Mouse (Mus musculus): ENCODE measurements around the gene Cma1. TPM values are rescaled to one million over a fixed set of nuclear protein-coding genes. Genes with fewer than 3 reads are reported as not detected.
A peak's percentile ranks its signal among the peaks of the same experiment; 100 is the strongest.

Gene Cma1
- polyA plus RNA-seq, 1 experiment from 2014 or later, result not detected

GRCm38 (mm10) chr14:55933586-55933985 lies 10.9 kb downstream of the Cma1 start:
- H3K4me2 ChIP-seq, result no peak overlapping the region
- H3K27ac ChIP-seq (ENCODE audit: low read depth, low read length), result no peak overlapping the region
- H3K9ac ChIP-seq (ENCODE audit: low read depth, low read length), result 0 out of 2 replicates have a peak overlapping the region, but pooled peaks have one; percentile 16
- no peaks in the 10 kb centered on the region for H3K4me1 ChIP-seq (ENCODE audit: control insufficient read depth, insufficient read depth, low read length)
- no peak overlapping the region for H3K4me3 ChIP-seq (ENCODE audit: low read depth, low read length)
- H3K36me3 ChIP-seq (ENCODE audit: control insufficient read depth, insufficient read depth, low read length), result no peaks in the 10 kb centered on the region
- no peaks in the 10 kb centered on the region for H3K27me3 ChIP-seq (ENCODE audit: control insufficient read depth, insufficient read depth, low read length)
- ATAC-seq (replicated peaks; ENCODE audit: insufficient number of reproducible peaks, low FRiP score, low TSS enrichment), result no peak; the same call in 1 of the 2 replicates
- WGBS (ENCODE audit: insufficient replicate concordance), result 33% methylated on average over 7 of the region's 7 CpGs
- H3K9me3 ChIP-seq (replicated peaks; ENCODE audit: control insufficient read depth, low read length), result no peaks in the 10 kb centered on the region

DNA sequence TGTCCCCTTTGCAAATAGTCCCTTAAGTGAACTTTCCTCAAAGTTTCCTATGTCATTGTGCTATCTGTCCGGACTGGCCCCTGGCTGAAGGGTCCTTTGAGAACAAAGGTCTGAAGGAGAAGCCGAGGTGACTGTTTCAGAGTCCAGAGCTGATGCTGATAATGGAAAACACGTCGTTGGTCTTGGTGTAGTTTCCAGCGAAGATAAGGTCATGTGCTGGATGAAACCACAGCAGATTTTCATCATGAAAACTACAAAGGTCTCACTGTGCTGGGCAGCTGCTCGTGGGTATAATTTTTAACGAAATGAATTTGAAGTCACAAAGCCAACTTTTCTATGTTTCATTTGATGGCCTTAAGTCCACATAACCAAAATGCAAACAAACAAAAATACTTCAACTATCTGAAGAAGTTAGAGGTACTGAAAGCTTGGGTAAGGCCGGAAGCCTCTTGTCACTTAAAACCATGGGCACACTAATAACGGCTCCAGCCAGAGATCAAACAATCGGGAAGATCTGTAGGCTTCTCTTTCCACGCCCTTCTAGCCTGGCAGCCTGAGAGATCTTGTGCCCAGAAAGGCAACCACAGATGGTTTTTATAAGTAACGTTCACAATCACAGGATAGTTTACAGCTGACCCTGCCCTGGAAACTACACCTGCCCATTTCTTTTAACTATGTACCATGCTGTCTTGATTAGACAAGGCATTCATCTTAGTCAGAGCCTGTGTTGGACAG lies 15.0 kb downstream of the Cma1 start:
- H3K9ac ChIP-seq (ENCODE audit: low read depth, low read length), result no peak overlapping the region
- no peak overlapping the region for H3K4me2 ChIP-seq
- no peak for ATAC-seq (replicated peaks; ENCODE audit: insufficient number of reproducible peaks, low FRiP score, low TSS enrichment)
- H3K27me3 ChIP-seq (ENCODE audit: control insufficient read depth, insufficient read depth, low read length), result no peaks in the 10 kb centered on the region
- H3K36me3 ChIP-seq (ENCODE audit: control insufficient read depth, insufficient read depth, low read length), result no peaks in the 10 kb centered on the region
- H3K4me1 ChIP-seq (ENCODE audit: control insufficient read depth, insufficient read depth, low read length), result no peaks in the 10 kb centered on the region
- no peak overlapping the region for H3K4me3 ChIP-seq (ENCODE audit: low read depth, low read length)
- no peaks in the 10 kb centered on the region for H3K9me3 ChIP-seq (replicated peaks; ENCODE audit: control insufficient read depth, low read length)
- WGBS (ENCODE audit: insufficient replicate concordance), result 49% methylated on average over 12 of the region's 12 CpGs
- no peak overlapping the region for H3K27ac ChIP-seq (ENCODE audit: low read depth, low read length)

DNA sequence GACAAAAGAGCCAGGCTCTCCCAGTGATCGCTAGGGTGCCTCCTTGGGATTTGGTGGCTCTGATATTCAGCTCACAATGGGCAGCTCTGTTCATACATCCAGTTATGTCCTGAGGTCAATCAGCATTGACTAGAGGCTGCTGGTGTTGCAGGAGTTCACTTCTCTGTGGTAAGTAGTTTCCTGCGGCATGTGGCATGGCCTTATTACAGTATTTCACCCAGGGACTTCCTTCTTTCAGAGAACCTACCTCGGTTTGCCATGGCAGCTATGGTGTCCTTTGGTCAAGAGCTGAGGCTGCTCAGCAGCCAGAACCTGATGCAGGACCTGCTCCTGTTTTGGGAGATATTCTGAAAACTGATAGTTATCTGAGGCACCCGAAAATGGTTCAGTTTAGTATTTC lies 17.6 kb downstream of the Cma1 start:
- Histone ChIP-seq H3K9me3 (replicated peaks; ENCODE audit: control insufficient read depth, low read length) (no peaks in the 10 kb centered on the region), H3K27me3 (ENCODE audit: control insufficient read depth, insufficient read depth, low read length) (no peaks in the 10 kb centered on the region), H3K4me3 (ENCODE audit: low read depth, low read length) (no peak overlapping the region), H3K27ac (ENCODE audit: low read depth, low read length) (no peak overlapping the region), H3K4me2 (no peak overlapping the region), H3K9ac (ENCODE audit: low read depth, low read length) (no peak overlapping the region), H3K36me3 (ENCODE audit: control insufficient read depth, insufficient read depth, low read length) (no peaks in the 10 kb centered on the region), H3K4me1 (ENCODE audit: control insufficient read depth, insufficient read depth, low read length) (no peaks in the 10 kb centered on the region)
- ATAC-seq (replicated peaks; ENCODE audit: insufficient number of reproducible peaks, low FRiP score, low TSS enrichment), result no peak
- WGBS (ENCODE audit: insufficient replicate concordance), result 69% methylated on average over 4 of the region's 4 CpGs

DNA sequence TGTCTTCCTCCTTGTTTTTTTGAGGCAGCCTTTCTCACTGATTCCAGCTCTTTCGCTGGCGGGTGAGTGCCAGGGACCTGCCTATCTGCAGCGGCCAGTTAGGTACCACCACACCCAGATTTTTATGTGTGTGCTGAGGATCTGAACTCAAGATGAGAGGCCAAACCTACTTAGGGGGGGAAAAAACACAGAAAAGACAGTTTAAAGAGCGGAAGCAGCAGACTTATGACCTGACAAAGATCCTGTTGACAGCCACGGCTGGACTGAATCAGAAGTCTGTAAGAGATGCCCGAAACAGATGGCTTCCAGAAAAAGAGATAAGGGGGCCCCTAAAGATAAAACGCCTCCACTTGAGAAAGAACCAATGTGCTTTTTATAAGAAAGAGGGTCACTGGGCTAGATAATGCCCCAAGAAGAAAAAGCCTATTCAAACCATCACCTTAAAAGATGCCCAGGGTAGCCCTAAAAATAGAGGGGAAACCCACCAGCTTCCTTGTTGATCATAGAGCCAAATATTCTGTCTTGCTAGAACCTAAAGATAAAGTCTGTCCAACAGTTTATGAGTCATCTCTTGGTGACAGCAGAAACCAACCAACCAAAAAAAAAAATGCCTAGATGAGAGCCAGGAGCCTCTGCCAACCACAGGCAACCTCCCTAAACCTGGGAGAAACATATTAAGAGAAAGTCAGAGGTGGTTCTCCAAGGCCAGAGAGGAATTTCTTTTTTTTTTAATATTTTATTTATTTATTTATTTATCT lies 21.8 kb downstream of the Cma1 start:
- H3K27ac ChIP-seq (ENCODE audit: low read depth, low read length), result no peak overlapping the region
- H3K36me3 ChIP-seq (ENCODE audit: control insufficient read depth, insufficient read depth, low read length), result no peaks in the 10 kb centered on the region
- H3K4me1 ChIP-seq (ENCODE audit: control insufficient read depth, insufficient read depth, low read length), result no peaks in the 10 kb centered on the region
- 0 out of 2 replicates have a peak overlapping the region, but pooled peaks have one; percentile 10 for H3K9ac ChIP-seq (ENCODE audit: low read depth, low read length)
- no peak overlapping the region for H3K4me3 ChIP-seq (ENCODE audit: low read depth, low read length)
- no peak for ATAC-seq (replicated peaks; ENCODE audit: insufficient number of reproducible peaks, low FRiP score, low TSS enrichment)
- H3K9me3 ChIP-seq (replicated peaks; ENCODE audit: control insufficient read depth, low read length), result no peaks in the 10 kb centered on the region
- WGBS (ENCODE audit: insufficient replicate concordance), result 20% methylated on average over 7 of the region's 7 CpGs
- H3K27me3 ChIP-seq (ENCODE audit: control insufficient read depth, insufficient read depth, low read length), result no peaks in the 10 kb centered on the region
- no peak overlapping the region; the same call in 1 of the 2 replicates for H3K4me2 ChIP-seq

- H3K9me3 ChIP-seq (replicated peaks; ENCODE audit: control insufficient read depth, low read length), result no peaks in the 10 kb centered on the region
- no peaks in the 10 kb centered on the region for H3K36me3 ChIP-seq (ENCODE audit: control insufficient read depth, insufficient read depth, low read length)
- 36% methylated on average over 14 of the region's 14 CpGs for WGBS (ENCODE audit: insufficient replicate concordance)
- no peak for ATAC-seq (replicated peaks; ENCODE audit: insufficient number of reproducible peaks, low FRiP score, low TSS enrichment)
- H3K4me3 ChIP-seq (ENCODE audit: low read depth, low read length), result no peak overlapping the region
- no peak overlapping the region for H3K9ac ChIP-seq (ENCODE audit: low read depth, low read length)
- H3K4me2 ChIP-seq, result no peak overlapping the region
- H3K27me3 ChIP-seq (ENCODE audit: control insufficient read depth, insufficient read depth, low read length), result no peaks in the 10 kb centered on the region
- H3K27ac ChIP-seq (ENCODE audit: low read depth, low read length), result no peak overlapping the region
- no peaks in the 10 kb centered on the region for H3K4me1 ChIP-seq (ENCODE audit: control insufficient read depth, insufficient read depth, low read length)
These were observed 26.0 kb downstream of the Cma1 start for GRCm38 (mm10) chr14:55918240-55919082.

DNA sequence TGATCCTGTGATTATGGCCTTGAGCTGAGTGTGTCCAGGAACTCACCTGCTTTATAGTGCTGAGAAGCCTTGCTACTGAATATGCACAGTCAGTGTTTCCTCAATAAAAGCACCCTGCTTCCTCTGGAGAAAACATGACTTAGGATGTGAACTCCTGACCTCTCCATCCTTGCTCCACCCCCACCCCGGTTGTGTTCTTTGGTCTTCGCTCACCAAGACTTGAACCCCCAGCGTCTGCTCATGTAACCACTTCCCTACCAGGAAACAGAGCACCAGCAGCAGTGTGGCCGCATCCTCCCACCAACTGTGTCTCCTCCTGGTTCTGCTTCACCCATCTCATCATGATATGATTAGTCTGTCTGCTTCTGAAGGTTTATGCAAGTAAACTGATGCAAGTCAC lies 31.1 kb downstream of the Cma1 start:
- Histone ChIP-seq H3K4me3 (ENCODE audit: low read depth, low read length) (no peak overlapping the region), H3K27ac (ENCODE audit: low read depth, low read length) (no peak overlapping the region), H3K9me3 (replicated peaks; ENCODE audit: control insufficient read depth, low read length) (no peaks in the 10 kb centered on the region), H3K27me3 (ENCODE audit: control insufficient read depth, insufficient read depth, low read length) (no peaks in the 10 kb centered on the region), H3K36me3 (ENCODE audit: control insufficient read depth, insufficient read depth, low read length) (no peaks in the 10 kb centered on the region), H3K9ac (ENCODE audit: low read depth, low read length) (no peak overlapping the region), H3K4me1 (ENCODE audit: control insufficient read depth, insufficient read depth, low read length) (no peaks in the 10 kb centered on the region), H3K4me2 (no peak overlapping the region)
- no peak for ATAC-seq (replicated peaks; ENCODE audit: insufficient number of reproducible peaks, low FRiP score, low TSS enrichment)
- WGBS (ENCODE audit: insufficient replicate concordance), result 49% methylated on average over 4 of the region's 4 CpGs

- no peaks in the 10 kb centered on the region for H3K4me1 ChIP-seq (ENCODE audit: control insufficient read depth, insufficient read depth, low read length)
- no peak for ATAC-seq (replicated peaks; ENCODE audit: insufficient number of reproducible peaks, low FRiP score, low TSS enrichment)
- WGBS (ENCODE audit: insufficient replicate concordance), result 14% methylated on average over 1 of the region's 1 CpGs
- no peaks in the 10 kb centered on the region for H3K9me3 ChIP-seq (replicated peaks; ENCODE audit: control insufficient read depth, low read length)
- no peak overlapping the region for H3K9ac ChIP-seq (ENCODE audit: low read depth, low read length)
- no peak overlapping the region for H3K27ac ChIP-seq (ENCODE audit: low read depth, low read length)
- no peaks in the 10 kb centered on the region for H3K36me3 ChIP-seq (ENCODE audit: control insufficient read depth, insufficient read depth, low read length)
- no peaks in the 10 kb centered on the region; the same call in 1 of the 2 replicates for H3K27me3 ChIP-seq (ENCODE audit: control insufficient read depth, insufficient read depth, low read length)
- no peak overlapping the region for H3K4me2 ChIP-seq
- no peak overlapping the region for H3K4me3 ChIP-seq (ENCODE audit: low read depth, low read length)
These were observed 39.0 kb downstream of the Cma1 start for GRCm38 (mm10) chr14:55905518-55905917.

GRCm38 (mm10) chr14:55900414-55900755 lies 44.1 kb downstream of the Cma1 start:
- Histone ChIP-seq H3K4me2 (peak overlapping the region; percentile 93), H3K4me1 (ENCODE audit: control insufficient read depth, insufficient read depth, low read length) (peaks cover 7% of the 10 kb centered on the region), H3K27me3 (ENCODE audit: control insufficient read depth, insufficient read depth, low read length) (no peaks in the 10 kb centered on the region), H3K9ac (ENCODE audit: low read depth, low read length) (peak overlapping the region; percentile 82), H3K9me3 (replicated peaks; ENCODE audit: control insufficient read depth, low read length) (no peaks in the 10 kb centered on the region), H3K36me3 (ENCODE audit: control insufficient read depth, insufficient read depth, low read length) (peaks cover 9% of the 10 kb centered on the region; the same call in 1 of the 2 replicates), H3K4me3 (ENCODE audit: low read depth, low read length) (peak overlapping the region; percentile 53), H3K27ac (ENCODE audit: low read depth, low read length) (peak overlapping the region; percentile 70; the same call in 1 of the 2 replicates)
- no peak for ATAC-seq (replicated peaks; ENCODE audit: insufficient number of reproducible peaks, low FRiP score, low TSS enrichment)
- whole genome bisulfite sequencing (ENCODE audit: insufficient replicate concordance), result 9% methylated on average over 12 of the region's 12 CpGs
